Mouse (Mus musculus) embryonic fibroblast, embryonic 13.5 days (primary cell): ENCODE data around the gene Eml2.

Experiments used
- CTCF ChIP-seq: IDR thresholded peaks from 2 replicates; pipeline ENCODE4 v1.5.1; 2011; ENCODE audit warnings: mild to moderate bottlenecking, control low read depth, low read length, moderate library complexity, borderline replicate concordance; ENCODE audit not compliant: insufficient read depth
- POLR2A ChIP-seq: IDR thresholded peaks from 2 replicates; pipeline ENCODE4 v1.6.1; 2011; ENCODE audit warnings: low read depth, mild to moderate bottlenecking, control low read depth, low read length, moderate library complexity

DNA sequence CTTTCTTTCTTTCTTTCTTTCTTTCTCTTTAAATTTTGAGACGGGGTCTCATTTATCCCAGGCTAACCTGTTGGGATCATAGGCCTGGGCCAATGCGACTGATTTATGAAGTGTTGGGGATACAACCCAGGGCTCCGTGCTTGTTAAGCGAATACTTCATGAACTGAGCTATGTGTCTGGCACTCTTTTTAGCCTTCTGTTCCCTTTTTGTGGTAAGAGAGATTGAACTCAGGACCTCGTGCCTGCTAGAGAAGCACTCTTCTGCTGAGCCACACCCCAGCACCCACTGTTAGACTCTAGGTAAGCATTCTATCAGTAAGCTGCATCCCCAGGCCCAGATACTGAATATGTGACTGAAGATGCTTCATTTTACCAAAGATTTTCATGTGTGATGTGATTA, 41.3 kb downstream of the Eml2 start:
- no peak for TF ChIP-seq CTCF
- TF ChIP-seq POLR2A, result no peak
